Mouse (Mus musculus) bone marrow, adult 2 months (tissue): Measurements from ENCODE around the gene Usp5. TPM values are rescaled to one million over a fixed set of nuclear protein-coding genes. Genes with fewer than 3 reads are reported as not detected.

ENCODE experiments used
- H3K27ac ChIP-seq: fragments of 200-500 bp; 2 replicates; pipeline ENCODE4 v1.5.1; 2012; ENCODE audit warnings: low read depth, mild to moderate bottlenecking, control low read depth, inconsistent platforms, low read length; ENCODE audit not compliant: control insufficient read depth, poor library complexity, insufficient read depth
- H3K4me1 ChIP-seq: fragments of 200-500 bp; 2 replicates; pipeline ENCODE4 v1.6.1; 2011; ENCODE audit warnings: low read length; ENCODE audit not compliant: control insufficient read depth, insufficient read depth
- H3K4me3 ChIP-seq: fragments of 200-500 bp; replicated peaks from 2 replicates; pipeline ENCODE3; 2011; ENCODE audit warnings: mild to moderate bottlenecking, low read depth, low read length, control low read depth; ENCODE audit not compliant: control insufficient read depth
- CTCF ChIP-seq: fragments of 200-500 bp; IDR thresholded peaks from 2 replicates; pipeline ENCODE4 v1.5.1; 2011; ENCODE audit warnings: low read length, control low read depth; ENCODE audit not compliant: control insufficient read depth, insufficient read depth
- POLR2A ChIP-seq: fragments of 200-500 bp; IDR thresholded peaks from 2 replicates; pipeline ENCODE4 v1.6.1; 2011; ENCODE audit warnings: low read depth, mild to moderate bottlenecking, control low read depth, low read length, borderline replicate concordance; ENCODE audit not compliant: control insufficient read depth
- WGBS: fragments of 180-500 bp; shearing (Covaris S2); methylation state at CpG from one replicate; pipeline ENCODE4 v1.1.7; 2018; 5-methylcytosine and 5-hydroxymethylcytosine counted together
- polyA plus RNA-seq: library from polyadenylated mRNA; stranded (reverse); fragments of >200 nt; gene quantifications from 2 replicates; pipeline ENCODE4 v1.2.4, GENCODE M21; 2011; ENCODE audit warnings: low replicate concordance; ENCODE audit not compliant: missing spikeins, insufficient read depth, insufficient read length

Gene Usp5
- polyA plus RNA-seq, 1 experiment: 53.9 TPM

GRCm38 (mm10) chr6:124787722-124788121, 41.6 kb downstream of the Usp5 start:
- Histone ChIP-seq H3K27ac (no peak overlapping the region), H3K4me3 (no peak overlapping the region), H3K4me1 (no peaks in the 10 kb centered on the region)
- TF ChIP-seq POLR2A (no peak), CTCF (no peak)
- WGBS: 74% methylated on average over 10 of the region's 10 CpGs

DNA sequence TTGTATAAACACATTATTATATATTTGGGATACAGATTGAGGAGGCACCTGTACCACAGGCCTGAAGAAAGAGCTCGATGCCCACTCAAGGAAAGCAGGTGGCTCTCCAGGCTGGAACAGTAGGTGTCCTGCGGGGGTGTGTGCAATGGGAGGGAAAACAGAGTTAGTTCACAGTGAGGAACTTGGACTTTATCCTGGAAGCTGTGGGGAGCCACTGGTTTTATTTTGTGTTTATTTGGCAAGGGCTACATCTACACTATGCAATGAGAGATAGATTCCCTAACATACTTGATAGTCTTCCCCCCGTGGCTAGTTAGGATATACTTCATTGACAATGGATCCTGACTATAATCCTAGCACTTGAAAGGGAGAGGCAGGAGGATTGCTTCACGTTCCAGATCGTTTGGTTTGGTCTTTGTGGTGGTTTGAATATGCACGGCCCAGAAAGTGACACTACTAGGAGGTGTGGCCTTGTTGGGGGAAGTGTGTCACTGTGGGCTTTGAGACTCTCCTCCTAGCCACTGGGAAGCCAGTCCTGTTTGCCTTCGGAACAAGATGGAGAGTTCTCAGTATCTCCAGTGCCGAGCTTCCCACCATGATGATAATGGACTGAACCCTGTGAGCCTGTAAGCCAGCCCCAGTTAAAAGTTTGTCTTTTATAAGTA, 42.4 kb downstream of the Usp5 start:
- TF ChIP-seq CTCF (no peak), POLR2A (no peak)
- 35% methylated on average over 8 of the region's 8 CpGs for WGBS
- Histone ChIP-seq H3K4me1 (no peaks in the 10 kb centered on the region), H3K27ac (no peak overlapping the region), H3K4me3 (no peak overlapping the region)

- 11% methylated on average over 6 of the region's 6 CpGs for WGBS
- no peaks in the 10 kb centered on the region; the same call in 1 of the 2 replicates for H3K4me1 ChIP-seq
- H3K4me3 ChIP-seq: peak overlapping the region; percentile 39
- no peak for TF ChIP-seq CTCF
- no peak for TF ChIP-seq POLR2A
- H3K27ac ChIP-seq: no peak overlapping the region
Observed at GRCm38 (mm10) chr6:124782436-124782835, 46.8 kb downstream of the Usp5 start.

DNA sequence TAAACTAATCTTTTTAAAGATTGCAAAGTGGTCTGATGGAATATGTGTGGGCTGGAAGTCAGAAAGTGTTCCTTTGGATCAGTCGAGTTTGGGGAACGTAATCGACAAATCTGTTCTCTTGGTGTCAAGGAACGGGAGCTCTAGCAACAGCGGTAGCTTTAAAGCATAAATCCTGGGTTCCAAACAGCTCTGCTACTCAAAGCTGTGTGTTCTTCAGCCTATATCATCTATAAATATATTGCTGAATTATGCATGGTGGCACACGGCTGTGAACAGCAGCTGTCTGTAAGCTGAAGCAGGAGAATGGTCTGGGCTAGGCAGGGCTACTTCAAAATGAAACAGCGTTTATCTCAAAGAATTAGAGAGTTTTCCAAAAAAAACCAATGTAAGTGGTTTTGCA, 48.4 kb downstream of the Usp5 start:
- no peak overlapping the region for H3K27ac ChIP-seq
- WGBS: 85% methylated on average over 7 of the region's 7 CpGs
- no peak overlapping the region for H3K4me3 ChIP-seq
- H3K4me1 ChIP-seq: no peaks in the 10 kb centered on the region; the same call in 1 of the 2 replicates
- TF ChIP-seq CTCF (no peak), POLR2A (no peak)

- Histone ChIP-seq H3K4me1 (no peaks in the 10 kb centered on the region; the same call in 1 of the 2 replicates), H3K27ac (no peak overlapping the region), H3K4me3 (no peak overlapping the region)
- TF ChIP-seq CTCF (no peak), POLR2A (no peak)
- WGBS: 26% methylated on average over 10 of the region's 10 CpGs
Observed at GRCm38 (mm10) chr6:124779984-124780416, 49.3 kb downstream of the Usp5 start.

GRCm38 (mm10) chr6:124779222-124779983, 49.9 kb downstream of the Usp5 start, which contains the start of gene Lrrc23:
Gene Lrrc23 (minus strand): TSS chr6:124779727.
- WGBS: 5% methylated on average over 23 of the region's 23 CpGs
- Histone ChIP-seq H3K4me3 (no peak within 1 kb of the TSS), H3K4me1 (no peaks in the 10 kb centered on the region; the same call in 1 of the 2 replicates), H3K27ac (no peak within 1 kb of the TSS)
- TF ChIP-seq POLR2A (no peak), CTCF (no peak)

DNA sequence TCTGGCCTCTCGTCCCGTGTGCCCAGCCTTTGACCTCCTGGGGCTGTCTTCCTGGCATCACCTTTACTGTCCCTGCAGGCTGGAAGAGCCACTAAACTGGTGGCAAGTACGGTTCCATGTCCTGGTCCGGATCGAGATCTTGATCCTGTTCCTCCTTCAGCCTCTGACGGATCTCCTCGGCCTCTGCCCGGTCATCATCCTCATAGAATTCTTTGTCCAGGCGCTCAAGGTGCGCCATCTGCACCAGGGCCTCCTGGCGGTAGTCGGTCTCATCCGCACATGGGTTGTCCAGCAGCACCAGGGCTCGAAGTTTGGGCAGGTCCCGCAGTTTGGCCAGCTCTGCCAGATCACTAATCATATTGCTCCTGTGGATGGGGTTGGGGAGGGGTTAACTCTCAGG, 58.8 kb downstream of the Usp5 start:
- 85% methylated on average over 15 of the region's 15 CpGs for WGBS
- Histone ChIP-seq H3K4me3 (no peak overlapping the region), H3K27ac (no peak overlapping the region), H3K4me1 (no peaks in the 10 kb centered on the region)
- TF ChIP-seq POLR2A (no peak), CTCF (no peak)

- H3K4me1 ChIP-seq: no peaks in the 10 kb centered on the region
- no peak overlapping the region for H3K4me3 ChIP-seq
- no peak overlapping the region for H3K27ac ChIP-seq
- WGBS: 49% methylated on average over 7 of the region's 7 CpGs
- no peak for TF ChIP-seq CTCF
- TF ChIP-seq POLR2A: no peak
Observed at GRCm38 (mm10) chr6:124770013-124770412, 59.3 kb downstream of the Usp5 start.
